Mouse (Mus musculus) neural tube, embryonic 14.5 days (tissue): ENCODE data around the gene Cdk5rap1. TPM values are rescaled to one million over a fixed set of nuclear protein-coding genes. Genes with fewer than 3 reads are reported as not detected.

Source experiments
- ATAC-seq: fragments of 200-750 bp; cut with Nextera tagmentation; 2 replicates; pipeline ENCODE4 v1.8.0; 2017; ENCODE audit warnings: low read depth, mild to moderate bottlenecking, moderate TSS enrichment, moderate library complexity
- H3K27ac ChIP-seq: fragments of 300-500 bp; sonication (generic); 2 replicates; pipeline ENCODE4 v1.5.1; 2014; ENCODE audit warnings: low read depth, mild to moderate bottlenecking, control low read depth, low read length, moderate library complexity, mixed read lengths
- H3K27me3 ChIP-seq: fragments of 300-500 bp; sonication (generic); 2 replicates; pipeline ENCODE4 v1.6.1; 2014; ENCODE audit warnings: low read length; ENCODE audit not compliant: control insufficient read depth, insufficient read depth
- H3K36me3 ChIP-seq: fragments of 300-500 bp; sonication (generic); 2 replicates; pipeline ENCODE4 v1.6.1; 2014; ENCODE audit warnings: low read length, mixed read lengths; ENCODE audit not compliant: control insufficient read depth, insufficient read depth
- H3K4me1 ChIP-seq: fragments of 300-500 bp; sonication (generic); 2 replicates; pipeline ENCODE4 v1.6.1; 2014; ENCODE audit warnings: low read length; ENCODE audit not compliant: control insufficient read depth, insufficient read depth
- H3K4me2 ChIP-seq: fragments of 300-500 bp; sonication (generic); 2 replicates; pipeline ENCODE4 v1.6.1; 2014; ENCODE audit warnings: mild to moderate bottlenecking, low read depth, low read length, control low read depth
- H3K4me3 ChIP-seq: fragments of 300-500 bp; sonication (generic); 2 replicates; pipeline ENCODE4 v1.5.1; 2014; ENCODE audit warnings: low read depth, low read length, control low read depth, mixed read lengths
- H3K9ac ChIP-seq: fragments of 300-500 bp; sonication (generic); replicated peaks from 2 replicates; pipeline ENCODE4 v1.6.1; 2014; ENCODE audit warnings: low read depth, mild to moderate bottlenecking, control low read depth, low read length, mixed read lengths
- H3K9me3 ChIP-seq: fragments of 300-500 bp; sonication (generic); 2 replicates; pipeline ENCODE4 v1.6.1; 2016; ENCODE audit warnings: low read length; ENCODE audit not compliant: control insufficient read depth
- WGBS: fragments of 180-500 bp; shearing (Covaris S2); extraction: QIAGEN DNeasy Blood & Tissue Kit; methylation state at CpG from one replicate; pipeline ENCODE4 v1.1.7; 2014; 5-methylcytosine and 5-hydroxymethylcytosine counted together
- polyA plus RNA-seq: library from polyadenylated mRNA; unstranded; fragments of >200 nt; fragmentation: Nextera tagmentation; extraction: Ambion mirVana; gene quantifications from 2 replicates; pipeline ENCODE4 v1.2.1, GENCODE M21; 2014

Cdk5rap1 gene
- polyA plus RNA-seq, result 7.1 and 10.5 TPM in 2 replicates

DNA sequence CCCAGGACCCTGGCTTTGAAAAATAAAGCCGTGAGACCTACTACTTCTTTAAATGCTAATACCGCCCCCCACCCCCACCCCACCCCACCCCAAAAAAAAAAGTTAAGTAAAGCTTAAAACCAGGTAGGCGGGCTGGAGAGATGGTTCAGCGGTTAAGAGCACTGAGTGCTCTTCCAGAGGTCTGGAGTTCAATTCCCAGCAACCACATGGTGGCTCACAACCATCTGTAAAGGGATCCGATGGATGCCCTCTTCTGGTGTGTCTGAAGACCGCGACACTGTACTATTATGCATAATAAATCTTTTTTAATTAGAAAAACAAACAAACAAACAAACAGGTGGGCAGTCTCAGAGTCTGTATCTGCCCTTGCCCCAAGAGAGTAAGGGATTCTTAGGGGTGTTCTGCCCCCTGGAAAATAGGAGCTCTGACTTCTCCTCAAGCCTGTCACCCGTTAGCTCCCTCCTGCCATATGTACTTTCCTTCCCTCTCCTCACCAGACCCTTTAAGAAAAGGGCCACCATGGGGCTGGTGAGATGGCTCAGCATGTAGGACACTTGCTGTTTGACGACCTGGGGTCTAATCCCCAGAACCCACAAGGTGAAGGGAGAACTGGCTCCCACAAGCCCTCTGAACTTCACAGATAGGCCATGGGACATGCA lies at the start of gene Cdk5rap1:
Gene Cdk5rap1 (minus strand): TSS at position 169 of the 659 bp plus-strand sequence.
- H3K9me3 ChIP-seq, result no peaks in the 10 kb centered on the region
- ATAC-seq, result peak; percentile 67

DNA sequence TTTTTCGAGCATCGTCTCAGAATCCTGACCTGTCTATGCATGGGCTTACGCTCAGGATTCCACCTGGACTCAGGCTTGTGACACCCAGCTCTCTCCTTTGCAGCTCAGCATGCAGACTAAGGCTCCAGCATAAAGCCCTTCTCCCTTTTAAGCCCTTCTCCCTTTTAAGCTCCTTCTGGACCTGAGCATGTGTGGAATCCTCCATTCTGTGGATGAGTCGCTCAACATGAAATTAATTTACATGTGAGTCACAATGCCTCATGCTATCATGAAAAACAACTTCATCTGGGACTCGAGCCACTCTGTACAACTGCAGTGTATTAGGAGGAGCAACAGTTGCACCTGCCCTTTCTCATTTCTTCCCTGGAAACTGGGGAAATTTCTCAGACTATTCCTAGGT lies 49.4 kb upstream of the Cdk5rap1 start:
- Histone ChIP-seq H3K9ac (no peak overlapping the region), H3K4me3 (no peak overlapping the region), H3K27ac (no peak overlapping the region), H3K27me3 (no peaks in the 10 kb centered on the region), H3K4me2 (no peak overlapping the region), H3K9me3 (no peaks in the 10 kb centered on the region), H3K4me1 (peaks cover 5% of the 10 kb centered on the region), H3K36me3 (no peaks in the 10 kb centered on the region)
- 71% methylated on average over 5 of the region's 5 CpGs for WGBS
- ATAC-seq, result no peak

More for the DNA sequence above, at the start of gene Cdk5rap1:
- Histone ChIP-seq H3K4me1 (0 out of 2 replicates have a peak, but pooled peaks cover 4% of the 10 kb centered on the region), H3K36me3 (no peaks in the 10 kb centered on the region), H3K9ac (peak within 1 kb of the TSS; percentile 92), H3K27ac (peak within 1 kb of the TSS; percentile 58; the same call in 1 of the 2 replicates), H3K4me3 (peak within 1 kb of the TSS; percentile 69), H3K27me3 (no peaks in the 10 kb centered on the region), H3K4me2 (peak within 1 kb of the TSS; percentile 84)
- WGBS, result 17% methylated on average over 9 of the region's 9 CpGs

DNA sequence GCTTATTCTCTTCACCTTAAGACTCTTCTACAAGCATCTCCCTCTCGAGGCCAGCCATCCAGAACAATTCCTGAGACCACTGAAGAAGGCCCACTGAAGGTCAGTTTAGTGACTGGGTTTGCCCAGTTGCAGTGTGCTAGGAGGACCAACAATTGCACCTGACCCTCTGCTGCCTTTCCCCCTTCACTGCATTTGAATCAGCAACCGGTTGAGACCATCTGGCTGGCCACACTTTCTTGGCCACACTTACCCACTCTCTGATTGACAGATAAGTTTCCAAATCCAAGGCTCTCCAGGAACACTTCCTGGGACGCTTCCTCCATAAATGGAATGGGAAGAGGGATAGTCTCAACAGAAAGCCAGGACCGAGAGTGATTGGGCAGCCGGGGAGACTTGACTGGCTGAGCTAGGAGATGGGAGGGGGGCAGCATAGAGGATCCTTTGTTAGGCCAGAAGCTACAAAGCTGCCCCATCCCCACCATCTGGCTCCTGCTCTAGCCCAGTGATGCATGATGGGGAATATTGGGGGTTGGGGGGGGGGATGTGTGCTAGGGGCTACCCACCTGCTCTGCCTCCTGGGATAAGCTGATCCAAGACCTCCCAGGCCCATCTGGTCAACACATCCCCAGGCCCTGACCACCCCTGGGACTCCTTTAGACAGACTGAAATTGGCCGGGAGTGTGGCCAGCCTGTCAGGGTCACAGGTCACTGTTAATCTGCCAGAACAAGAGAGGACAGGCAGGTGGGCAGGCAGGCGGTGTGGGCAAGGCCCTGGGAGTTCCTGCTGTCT lies 48.3 kb upstream of the Cdk5rap1 start:
- Histone ChIP-seq H3K27ac (peak overlapping the region; percentile 39; the same call in 1 of the 2 replicates), H3K4me1 (no peaks in the 10 kb centered on the region; the same call in 1 of the 2 replicates), H3K4me3 (no peak overlapping the region), H3K4me2 (no peak overlapping the region), H3K36me3 (no peaks in the 10 kb centered on the region), H3K9me3 (no peaks in the 10 kb centered on the region), H3K27me3 (no peaks in the 10 kb centered on the region), H3K9ac (no peak overlapping the region)
- ATAC-seq, result peak; percentile 78
- WGBS, result 20% methylated on average over 7 of the region's 7 CpGs

DNA sequence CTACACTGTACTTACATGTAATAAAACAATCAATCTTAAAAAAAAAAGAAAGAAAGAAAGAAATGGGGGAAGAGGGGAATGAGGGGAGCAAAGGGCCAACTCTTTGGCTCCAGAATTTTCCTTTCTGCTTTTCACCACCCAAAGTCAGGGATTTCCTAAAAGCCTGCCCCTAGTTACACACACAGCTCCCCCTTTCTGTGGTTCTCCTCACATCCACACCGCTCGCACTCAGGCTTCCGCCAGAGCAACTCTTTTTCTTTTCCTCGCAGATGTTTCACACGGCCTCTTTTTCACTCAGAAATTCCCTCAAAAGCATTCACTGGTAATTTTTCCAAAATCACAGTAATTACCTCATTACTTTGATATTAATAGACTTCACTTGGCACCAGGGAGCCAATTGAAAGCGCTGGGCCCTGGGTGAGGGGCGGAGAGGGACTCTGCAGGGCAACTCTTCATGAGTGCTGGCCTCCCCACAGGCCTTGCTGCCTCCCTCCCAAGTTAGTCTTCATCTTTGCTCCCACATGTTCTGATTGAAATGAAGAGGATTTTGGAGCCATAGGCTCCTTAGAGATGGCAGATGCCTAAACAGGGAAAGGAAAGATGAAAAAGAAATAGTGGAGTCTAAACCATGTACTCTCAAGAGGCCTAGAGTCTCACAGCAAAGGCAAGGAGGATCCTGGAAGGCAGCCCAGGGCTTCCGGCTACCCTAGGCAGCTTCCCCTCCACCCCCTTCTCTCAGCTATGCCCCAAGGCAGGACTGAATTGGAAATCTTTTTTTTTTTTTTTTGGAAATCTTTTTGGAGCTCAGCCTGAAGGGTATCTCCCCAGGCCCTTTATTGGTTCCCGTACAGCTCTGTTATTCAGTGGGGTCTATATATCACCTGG lies 47.1 kb upstream of the Cdk5rap1 start:
- no peaks in the 10 kb centered on the region for H3K36me3 ChIP-seq
- no peak for ATAC-seq
- H3K27me3 ChIP-seq, result no peaks in the 10 kb centered on the region
- H3K27ac ChIP-seq, result no peak overlapping the region
- WGBS, result 68% methylated on average over 9 of the region's 9 CpGs
- no peaks in the 10 kb centered on the region for H3K9me3 ChIP-seq
- no peaks in the 10 kb centered on the region for H3K4me1 ChIP-seq
- H3K4me2 ChIP-seq, result no peak overlapping the region
- H3K9ac ChIP-seq, result no peak overlapping the region
- no peak overlapping the region for H3K4me3 ChIP-seq

DNA sequence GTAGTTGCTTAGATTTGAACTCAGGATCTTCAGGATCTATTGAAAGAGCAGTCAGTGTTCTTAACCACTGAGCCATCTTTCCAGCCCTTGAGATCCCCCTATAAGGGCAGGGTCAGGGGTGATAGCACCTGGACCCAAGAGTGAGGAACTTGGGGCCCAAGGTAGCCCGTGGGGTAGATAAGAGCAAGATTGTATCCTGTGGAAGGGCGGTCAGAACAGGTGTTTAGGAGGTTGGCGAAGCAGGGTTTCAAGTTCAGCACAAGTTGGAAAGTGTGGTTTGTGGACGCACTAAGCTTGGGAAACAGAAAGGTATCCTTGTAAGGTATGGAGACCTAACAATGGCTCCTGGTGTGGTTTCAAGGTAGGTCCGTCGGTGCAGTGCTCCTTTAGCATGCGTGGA lies 45.2 kb upstream of the Cdk5rap1 start:
- no peak overlapping the region for H3K9ac ChIP-seq
- H3K4me3 ChIP-seq, result no peak overlapping the region
- no peaks in the 10 kb centered on the region for H3K27me3 ChIP-seq
- no peaks in the 10 kb centered on the region for H3K4me1 ChIP-seq
- 91% methylated on average over 7 of the region's 7 CpGs for WGBS
- H3K4me2 ChIP-seq, result no peak overlapping the region
- no peak for ATAC-seq
- no peak overlapping the region for H3K27ac ChIP-seq
- H3K36me3 ChIP-seq, result no peaks in the 10 kb centered on the region
- no peaks in the 10 kb centered on the region for H3K9me3 ChIP-seq

DNA sequence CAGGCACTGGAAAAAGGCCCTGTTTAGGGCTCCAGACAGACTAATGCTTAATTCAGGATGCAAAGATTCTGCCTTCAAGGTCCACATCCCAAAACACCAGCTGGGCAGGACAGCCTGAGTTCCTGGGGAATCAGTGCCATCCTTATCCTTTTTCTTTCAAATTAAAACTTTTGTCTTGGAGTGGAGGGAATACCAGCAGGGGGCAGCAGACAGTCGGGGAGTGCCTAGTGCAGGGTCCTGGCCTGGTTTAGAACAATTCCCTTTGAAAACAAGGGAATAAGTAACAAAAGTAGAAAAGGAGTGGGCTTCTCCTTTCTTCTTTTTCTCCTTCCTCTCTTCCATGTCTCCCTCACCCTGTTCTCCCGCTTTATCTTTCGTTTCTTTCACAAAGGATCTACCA lies 44.3 kb upstream of the Cdk5rap1 start:
- H3K9ac ChIP-seq, result no peak overlapping the region
- H3K4me2 ChIP-seq, result no peak overlapping the region
- WGBS, result 7% methylated on average over 3 of the region's 3 CpGs
- ATAC-seq, result no peak
- H3K27me3 ChIP-seq, result no peaks in the 10 kb centered on the region
- no peaks in the 10 kb centered on the region for H3K9me3 ChIP-seq
- H3K4me1 ChIP-seq, result no peaks in the 10 kb centered on the region
- H3K27ac ChIP-seq, result no peak overlapping the region
- no peak overlapping the region for H3K4me3 ChIP-seq
- H3K36me3 ChIP-seq, result no peaks in the 10 kb centered on the region

DNA sequence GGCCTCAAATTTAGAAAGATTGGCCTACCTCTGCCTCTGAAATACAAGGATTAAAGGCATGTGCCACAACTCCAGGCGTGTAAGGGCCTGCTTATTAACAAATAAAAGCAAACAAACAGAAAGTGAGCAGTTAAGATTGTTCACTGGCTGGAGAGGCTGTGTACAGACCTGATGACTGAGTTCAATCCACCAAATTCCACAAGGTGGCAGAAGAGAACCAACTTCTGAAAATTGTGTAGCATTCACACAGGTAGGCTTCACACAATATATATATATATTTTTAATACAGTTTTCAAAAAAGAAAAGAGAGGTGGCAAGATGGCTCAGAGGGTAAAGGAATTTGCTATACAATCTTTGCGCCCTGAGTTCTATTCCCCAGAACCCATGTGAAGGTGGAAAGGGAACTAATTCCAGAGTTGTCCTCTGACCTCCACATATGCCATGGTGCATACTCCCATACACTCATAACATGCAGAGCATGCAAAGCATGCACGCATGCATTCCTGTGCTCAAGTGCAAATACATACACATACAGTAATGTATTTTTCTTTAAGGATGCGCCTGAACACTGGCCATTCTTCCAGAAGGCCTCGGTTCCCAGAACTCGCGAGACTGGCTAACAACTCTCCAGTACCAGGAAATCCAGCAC lies 39.3 kb upstream of the Cdk5rap1 start:
- no peak overlapping the region for H3K4me3 ChIP-seq
- H3K4me2 ChIP-seq, result no peak overlapping the region
- H3K27ac ChIP-seq, result no peak overlapping the region
- no peaks in the 10 kb centered on the region for H3K9me3 ChIP-seq
- 64% methylated on average over 7 of the region's 7 CpGs for WGBS
- no peak overlapping the region for H3K9ac ChIP-seq
- no peak for ATAC-seq
- no peaks in the 10 kb centered on the region for H3K27me3 ChIP-seq
- no peaks in the 10 kb centered on the region for H3K4me1 ChIP-seq
- no peaks in the 10 kb centered on the region for H3K36me3 ChIP-seq

DNA sequence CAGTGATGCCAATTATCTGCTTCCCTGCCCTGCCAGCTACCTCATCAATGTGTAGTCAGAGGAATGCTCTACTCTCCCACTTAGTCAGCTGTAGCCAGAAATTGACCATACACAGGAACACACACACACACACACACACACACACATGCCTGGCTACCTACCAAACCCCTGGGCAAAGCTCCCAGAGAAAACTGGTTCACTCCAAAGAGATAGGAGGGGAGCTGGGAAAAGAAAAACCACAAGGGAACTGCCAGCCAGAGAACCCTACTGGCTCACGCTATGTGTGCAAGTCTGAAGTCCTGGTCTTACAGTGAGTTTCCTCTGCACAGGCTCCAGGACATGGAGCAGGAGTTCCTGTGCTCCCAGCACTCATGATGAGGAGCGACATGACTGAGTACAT lies 37.5 kb upstream of the Cdk5rap1 start:
- no peak overlapping the region for H3K4me2 ChIP-seq
- no peak overlapping the region for H3K9ac ChIP-seq
- peaks cover 7% of the 10 kb centered on the region; the same call in 1 of the 2 replicates for H3K4me1 ChIP-seq
- 60% methylated on average over 2 of the region's 2 CpGs for WGBS
- no peaks in the 10 kb centered on the region for H3K9me3 ChIP-seq
- H3K27ac ChIP-seq, result no peak overlapping the region
- H3K4me3 ChIP-seq, result no peak overlapping the region
- no peak for ATAC-seq
- H3K36me3 ChIP-seq, result no peaks in the 10 kb centered on the region
- no peaks in the 10 kb centered on the region for H3K27me3 ChIP-seq
